In genomic region chr2:155482021-155482420, GRCm38 (mm10) we compare ENCODE assay signal across 8 mouse cellular contexts. TPM values are rescaled to one million over a fixed set of nuclear protein-coding genes. Genes with fewer than 3 reads are reported as not detected.
A peak's percentile ranks its signal among the peaks of the same experiment; 100 is the strongest.
DNase-seq lines count a peak whose midpoint lies in the region; ATAC-seq and TF ChIP-seq lines count a peak whose summit lies in the region.

No protein-coding gene starts in this region.

- no peak overlapping the region for H3K4me3 ChIP-seq in midbrain, embryonic 10.5 days
- H3K4me3 ChIP-seq in midbrain, embryonic 13.5 days (replicated peaks): no peak overlapping the region
- H3K4me3 ChIP-seq in bone marrow, adult 2 months (replicated peaks; ENCODE audit: control insufficient read depth, low read depth, low read length): no peak overlapping the region
- no peak overlapping the region for H3K4me3 ChIP-seq in liver, adult 2 months (ENCODE audit: insufficient read depth, low read depth, low read length)

- no peaks in the 10 kb centered on the region for H3K36me3 ChIP-seq in midbrain, embryonic 10.5 days
- H3K36me3 ChIP-seq in midbrain, embryonic 13.5 days: no peaks in the 10 kb centered on the region
- no peaks in the 10 kb centered on the region for H3K36me3 ChIP-seq in liver, adult 2 months (ENCODE audit: control insufficient read depth, insufficient read depth, low read length)

- H3K4me2 ChIP-seq in midbrain, embryonic 13.5 days (replicated peaks): no peak overlapping the region

- no peak for ATAC-seq in cerebellum, adult (ENCODE audit: insufficient number of reproducible peaks, low FRiP score, low TSS enrichment)
- no peak for ATAC-seq in midbrain, embryonic 13.5 days

- no peaks in the 10 kb centered on the region for H3K79me2 ChIP-seq in liver, adult 2 months (ENCODE audit: control insufficient read depth, insufficient read depth, low read length)

- no peak overlapping the region for H3K27ac ChIP-seq in midbrain, embryonic 10.5 days (replicated peaks)
- no peak overlapping the region for H3K27ac ChIP-seq in midbrain, embryonic 13.5 days
- H3K27ac ChIP-seq in bone marrow, adult 2 months (ENCODE audit: control insufficient read depth, insufficient read depth, low read depth, low read length, poor library complexity): no peak overlapping the region
- H3K27ac ChIP-seq in liver, adult 2 months (replicated peaks; ENCODE audit: insufficient read depth, low read depth, low read length): no peak overlapping the region

- H3K27me3 ChIP-seq in midbrain, embryonic 10.5 days (ENCODE audit: low read depth, poor library complexity, severe bottlenecking): no peaks in the 10 kb centered on the region
- no peaks in the 10 kb centered on the region for H3K27me3 ChIP-seq in midbrain, embryonic 13.5 days
- no peaks in the 10 kb centered on the region for H3K27me3 ChIP-seq in liver, adult 2 months (ENCODE audit: control insufficient read depth, insufficient read depth, low read length)

- TF ChIP-seq CTCF in bone marrow, adult 2 months (IDR thresholded peaks at IDR 0.05; ENCODE audit: control insufficient read depth, insufficient read depth, low read length): peak; percentile 40
- peak; percentile 45 for TF ChIP-seq CTCF in liver, adult 2 months (IDR thresholded peaks at IDR 0.05; ENCODE audit: low read depth, low read length)

- DNase-seq in cerebellum, adult 18-20 months: peak; percentile 68 to 75
- peak; percentile 60 for DNase-seq in midbrain, embryonic 10.5 days (ENCODE audit: low spot score)
- DNase-seq in forelimb bud, embryonic 11.5 days (ENCODE audit: low read depth, low spot score): peak; percentile 67
- peak; percentile 63 for DNase-seq in liver, adult 2 months (ENCODE audit: extremely low read depth, low read depth, low spot score)
- peak; percentile 83 for DNase-seq in retina, postnatal 1 day

- no peaks in the 10 kb centered on the region for H3K9me3 ChIP-seq in midbrain, embryonic 10.5 days (replicated peaks)
- no peaks in the 10 kb centered on the region for H3K9me3 ChIP-seq in midbrain, embryonic 13.5 days

- H3K4me1 ChIP-seq in midbrain, embryonic 10.5 days: no peaks in the 10 kb centered on the region
- no peaks in the 10 kb centered on the region for H3K4me1 ChIP-seq in midbrain, embryonic 13.5 days (replicated peaks)
- H3K4me1 ChIP-seq in bone marrow, adult 2 months (ENCODE audit: control insufficient read depth, insufficient read depth, low read length): no peaks in the 10 kb centered on the region
- no peaks in the 10 kb centered on the region for H3K4me1 ChIP-seq in liver, adult 2 months (ENCODE audit: control insufficient read depth, insufficient read depth, low read length)

- H3K9ac ChIP-seq in midbrain, embryonic 13.5 days (replicated peaks): no peak overlapping the region
- no peak overlapping the region for H3K9ac ChIP-seq in liver, adult 2 months (ENCODE audit: low read depth, low read length)

- WGBS in midbrain, embryonic 10.5 days: 40% methylated on average over 3 of the region's 3 CpGs
- WGBS in midbrain, embryonic 13.5 days: 45% methylated on average over 3 of the region's 3 CpGs
- WGBS in bone marrow, adult 2 months: 51% methylated on average over 3 of the region's 3 CpGs
- WGBS in liver, adult 2 months: 52% methylated on average over 3 of the region's 3 CpGs

- no peak for TF ChIP-seq POLR2A in bone marrow, adult 2 months (IDR thresholded peaks at IDR 0.05; ENCODE audit: borderline replicate concordance, control insufficient read depth, low read depth, low read length)
- no peak for TF ChIP-seq POLR2A in liver, adult 2 months (IDR thresholded peaks at IDR 0.05; ENCODE audit: extremely low read depth, insufficient read depth, low read length)

RNA-seq across cellular contexts. Expression of gene Ncoa6, which starts 8.3 kb away (rescaled TPM):
- 20.8 and 22.3 TPM in 2 replicates for polyA plus RNA-seq in midbrain, embryonic 10.5 days (2016; fragmentation: Nextera tagmentation; extraction: Ambion mirVana)
- 30.0 and 34.5 TPM in 2 replicates for polyA plus RNA-seq in midbrain, embryonic 13.5 days (2015; fragmentation: Nextera tagmentation; extraction: Ambion mirVana)
- 18.1 and 35.1 TPM in 2 replicates for polyA plus RNA-seq in bone marrow, adult 2 months (2011; ENCODE audit: insufficient read depth, insufficient read length, low replicate concordance, missing spikeins)
- 6.4 and 9.5 TPM in 2 replicates for total RNA-seq in liver, adult 2 months (2014; rRNA removed)
- polyA plus RNA-seq in liver, adult 2 months (2012; rRNA removed): 15.1 and 18.3 TPM in 2 replicates

RNA-seq across cellular contexts. Expression of gene Acss2, which starts 35.7 kb away (rescaled TPM):
- 15.9 and 20.3 TPM in 2 replicates for polyA plus RNA-seq in midbrain, embryonic 10.5 days (2016; fragmentation: Nextera tagmentation; extraction: Ambion mirVana)
- polyA plus RNA-seq in midbrain, embryonic 13.5 days (2015; fragmentation: Nextera tagmentation; extraction: Ambion mirVana): 27.5 and 28.0 TPM in 2 replicates
- 12.4 and 13.9 TPM in 2 replicates for polyA plus RNA-seq in bone marrow, adult 2 months (2011; ENCODE audit: insufficient read depth, insufficient read length, low replicate concordance, missing spikeins)
- total RNA-seq in liver, adult 2 months (2014; rRNA removed): 204 and 297 TPM in 2 replicates
- polyA plus RNA-seq in liver, adult 2 months (2012; rRNA removed): 155 and 248 TPM in 2 replicates

RNA-seq across cellular contexts. Expression of gene Ggt7, which starts 36.0 kb away (rescaled TPM):
- polyA plus RNA-seq in midbrain, embryonic 10.5 days (2016; fragmentation: Nextera tagmentation; extraction: Ambion mirVana): 16.0 and 25.2 TPM in 2 replicates
- polyA plus RNA-seq in midbrain, embryonic 13.5 days (2015; fragmentation: Nextera tagmentation; extraction: Ambion mirVana): 62.3 and 65.0 TPM in 2 replicates
- polyA plus RNA-seq in bone marrow, adult 2 months (2011; ENCODE audit: insufficient read depth, insufficient read length, low replicate concordance, missing spikeins): 2.3 TPM in 1 of 2 replicates, not detected in the other
- 0.18 and 0.47 TPM in 2 replicates for total RNA-seq in liver, adult 2 months (2014; rRNA removed)
- 0.63 and 1.7 TPM in 2 replicates for polyA plus RNA-seq in liver, adult 2 months (2012; rRNA removed)
